Mouse (Mus musculus) bone marrow macrophage, adult 2 months (primary cell): Measurements from ENCODE around the gene Tbc1d14. TPM values are rescaled to one million over a fixed set of nuclear protein-coding genes. Genes with fewer than 3 reads are reported as not detected.

Experiments
- H3K27ac ChIP-seq: 2 replicates; pipeline ENCODE4 v1.5.1; 2012; ENCODE audit warnings: low read depth, low read length; ENCODE audit not compliant: insufficient read depth
- H3K4me1 ChIP-seq: 2 replicates; pipeline ENCODE4 v1.6.1; 2012; ENCODE audit warnings: low read length; ENCODE audit not compliant: control insufficient read depth, insufficient read depth
- H3K4me3 ChIP-seq: 2 replicates; pipeline ENCODE4 v1.5.1; 2012; ENCODE audit warnings: mild to moderate bottlenecking, low read length, moderate library complexity; ENCODE audit not compliant: insufficient read depth
- CTCF ChIP-seq: IDR thresholded peaks from 2 replicates; pipeline ENCODE4 v1.5.1; 2012; ENCODE audit warnings: low read depth, mild to moderate bottlenecking, low read length, moderate library complexity
- POLR2A ChIP-seq: IDR thresholded peaks from 2 replicates; pipeline ENCODE4 v1.6.1; 2012; ENCODE audit warnings: mild to moderate bottlenecking, low read depth, low read length, borderline replicate concordance
- polyA plus RNA-seq: library from polyadenylated mRNA; stranded (reverse); fragments of >200 nt; gene quantifications from 2 replicates; pipeline ENCODE4 v1.2.4, GENCODE M21; 2012; ENCODE audit not compliant: missing spikeins, insufficient read depth, insufficient read length

Tbc1d14 gene
- polyA plus RNA-seq, 1 experiment: 57.8 TPM

DNA sequence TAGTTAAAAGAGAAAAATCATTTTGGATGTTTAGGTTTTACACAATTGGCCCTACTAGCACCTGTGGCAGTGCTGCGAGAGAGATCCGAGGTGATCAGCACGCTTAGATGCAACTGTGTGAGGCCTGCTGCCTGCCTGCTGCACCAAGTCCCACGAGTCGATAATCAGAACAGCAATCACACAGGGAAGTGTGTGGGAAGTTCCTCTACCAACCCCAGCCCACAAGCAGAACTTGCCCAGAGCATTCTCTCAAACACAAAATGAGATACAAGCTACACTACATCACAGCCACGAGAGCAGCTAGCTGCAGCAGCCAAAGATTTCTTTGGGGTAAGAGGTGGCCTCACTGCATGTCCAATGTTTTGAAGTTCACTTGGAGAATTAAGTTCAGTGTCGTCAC lies 8.4 kb upstream of the Tbc1d14 start:
- TF ChIP-seq CTCF: no peak
- no peak for TF ChIP-seq POLR2A
- H3K4me1 ChIP-seq: peaks cover 13% of the 10 kb centered on the region
- H3K4me3 ChIP-seq: no peak overlapping the region
- peak overlapping the region; percentile 20; the same call in 1 of the 2 replicates for H3K27ac ChIP-seq

DNA sequence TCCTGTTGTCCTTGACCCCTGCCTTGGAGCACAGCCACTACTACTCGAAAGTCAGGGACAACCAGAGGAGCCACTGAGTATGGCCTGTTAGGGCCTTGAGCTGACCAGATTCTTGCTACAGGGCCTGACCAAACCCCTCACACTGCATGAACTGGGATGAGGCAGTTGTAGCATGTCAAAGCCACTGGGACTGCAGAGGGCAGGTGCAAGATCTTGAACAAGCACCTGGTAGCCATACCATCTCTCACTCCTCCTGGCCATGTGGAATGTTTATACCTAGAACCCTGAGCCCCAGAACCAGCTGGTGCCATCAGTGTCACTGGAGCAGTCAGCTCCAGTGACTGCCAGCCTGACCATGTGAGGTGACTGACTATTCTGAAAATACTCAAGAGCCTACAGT lies 5.8 kb upstream of the Tbc1d14 start:
- H3K4me1 ChIP-seq: peaks cover 28% of the 10 kb centered on the region
- no peak overlapping the region for H3K4me3 ChIP-seq
- H3K27ac ChIP-seq: no peak overlapping the region
- TF ChIP-seq POLR2A (no peak), CTCF (no peak)

DNA sequence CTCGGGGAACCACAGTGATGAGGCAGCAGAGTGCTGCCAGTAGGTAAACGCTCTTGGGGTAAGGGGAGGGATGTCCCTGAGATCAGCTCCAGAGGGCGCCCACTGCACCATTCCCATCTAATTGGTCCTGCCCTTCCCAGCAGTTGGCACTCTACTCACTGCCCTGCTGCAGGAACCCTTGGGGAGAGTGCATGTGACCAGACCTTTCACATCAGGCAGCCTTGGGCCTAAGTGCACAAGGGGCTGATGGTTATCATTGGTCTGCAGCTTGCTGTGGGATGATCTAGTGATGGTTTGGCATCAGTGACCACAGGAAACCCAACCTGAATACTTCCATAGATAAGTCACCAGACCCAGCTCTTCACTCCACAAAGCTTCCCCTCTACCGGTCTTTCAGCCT lies 4.6 kb upstream of the Tbc1d14 start:
- no peak for TF ChIP-seq CTCF
- no peak for TF ChIP-seq POLR2A
- H3K4me1 ChIP-seq: peaks cover 28% of the 10 kb centered on the region
- H3K27ac ChIP-seq: no peak overlapping the region
- no peak overlapping the region for H3K4me3 ChIP-seq

DNA sequence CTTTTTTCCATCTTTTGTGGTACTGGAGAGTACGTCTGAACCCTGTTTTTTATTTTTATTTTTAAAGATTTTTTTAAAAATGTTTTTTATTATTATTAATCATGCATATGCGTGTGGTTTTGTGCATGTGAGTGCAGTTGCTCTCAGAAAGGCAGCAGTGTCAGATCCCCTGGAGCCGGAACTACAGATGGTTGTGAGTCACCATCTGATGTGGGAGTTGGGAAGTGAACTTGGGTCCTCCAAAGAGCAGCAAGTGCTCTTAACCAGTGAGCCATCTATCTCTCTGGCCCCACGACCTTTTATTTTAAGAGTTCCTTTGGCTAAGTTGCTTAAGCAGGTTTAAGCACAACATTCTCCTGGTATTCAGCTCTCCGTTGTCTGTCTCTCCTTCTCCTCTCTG lies 3.1 kb upstream of the Tbc1d14 start:
- Histone ChIP-seq H3K27ac (peak overlapping the region; percentile 63), H3K4me1 (peaks cover 19% of the 10 kb centered on the region), H3K4me3 (no peak overlapping the region)
- TF ChIP-seq POLR2A (no peak), CTCF (no peak)

DNA sequence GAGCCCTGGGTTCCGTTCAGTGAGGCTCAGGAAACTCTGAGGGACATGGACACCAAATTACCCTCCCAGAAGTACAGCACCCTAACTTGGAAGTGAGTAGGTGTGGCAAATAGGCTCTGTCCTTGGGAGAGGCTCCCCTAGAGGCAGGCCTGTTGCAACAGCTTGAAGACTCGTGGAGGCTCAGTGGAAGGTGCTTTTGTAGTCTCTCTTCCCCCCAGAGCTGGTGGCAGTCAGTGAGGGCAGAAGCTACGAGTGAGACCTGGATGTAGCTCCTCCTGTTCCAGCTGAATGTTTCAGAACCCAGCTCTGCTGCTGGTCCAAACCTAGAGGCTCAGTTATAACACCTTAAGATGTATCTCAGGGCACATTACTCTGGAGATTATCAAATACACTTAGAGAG lies 2.0 kb upstream of the Tbc1d14 start:
- Histone ChIP-seq H3K27ac (peak overlapping the region; percentile 7; the same call in 1 of the 2 replicates), H3K4me3 (no peak overlapping the region), H3K4me1 (peaks cover 26% of the 10 kb centered on the region)
- no peak for TF ChIP-seq POLR2A
- TF ChIP-seq CTCF: 0 out of 2 replicates have a peak, but pooled peaks have one; percentile 8

DNA sequence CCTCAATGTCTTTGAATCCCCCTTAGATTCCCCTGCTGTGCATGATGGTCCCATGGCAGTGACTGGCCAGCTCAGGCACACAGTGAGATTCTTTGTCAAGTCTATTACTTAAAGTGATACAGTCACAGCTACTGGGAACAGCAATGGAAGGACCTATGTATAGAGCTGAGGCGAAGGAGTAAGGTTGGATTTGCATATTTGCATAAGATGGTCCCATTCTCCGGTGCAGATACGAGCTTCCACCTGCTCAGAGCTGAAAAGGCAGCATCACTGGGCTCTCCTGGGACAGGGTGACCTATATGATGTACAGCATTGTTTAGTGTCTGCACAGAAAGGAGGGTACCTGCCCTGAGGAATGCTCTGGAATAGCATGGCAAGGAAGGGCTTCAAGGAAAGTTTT lies 1.3 kb upstream of the Tbc1d14 start:
- Histone ChIP-seq H3K4me3 (no peak overlapping the region), H3K4me1 (peaks cover 26% of the 10 kb centered on the region), H3K27ac (no peak overlapping the region)
- TF ChIP-seq CTCF (no peak), POLR2A (no peak)

DNA sequence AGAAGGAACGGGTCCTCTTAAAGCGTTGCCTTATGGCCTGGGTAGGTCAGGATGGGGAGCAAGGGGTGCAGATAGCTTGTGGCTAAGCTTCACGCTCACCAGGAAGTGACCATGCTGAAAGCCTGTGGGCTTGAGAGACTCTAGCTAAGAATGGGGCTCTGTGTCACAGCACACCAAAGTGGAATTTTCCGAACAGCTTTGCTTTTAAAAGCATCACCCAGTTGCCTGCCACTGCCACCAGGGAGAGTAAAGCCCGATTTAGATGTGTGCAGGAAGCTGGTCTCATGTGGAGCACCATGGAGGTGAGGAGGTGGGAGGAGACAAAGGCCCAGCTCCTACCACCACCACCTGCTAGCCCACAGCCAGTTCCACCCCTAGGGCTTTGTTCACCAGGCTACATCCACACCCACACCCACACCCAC lies 2.6 kb downstream of the Tbc1d14 start:
- TF ChIP-seq POLR2A (no peak), CTCF (no peak)
- Histone ChIP-seq H3K27ac (no peak overlapping the region), H3K4me3 (no peak overlapping the region), H3K4me1 (peaks cover 15% of the 10 kb centered on the region)

DNA sequence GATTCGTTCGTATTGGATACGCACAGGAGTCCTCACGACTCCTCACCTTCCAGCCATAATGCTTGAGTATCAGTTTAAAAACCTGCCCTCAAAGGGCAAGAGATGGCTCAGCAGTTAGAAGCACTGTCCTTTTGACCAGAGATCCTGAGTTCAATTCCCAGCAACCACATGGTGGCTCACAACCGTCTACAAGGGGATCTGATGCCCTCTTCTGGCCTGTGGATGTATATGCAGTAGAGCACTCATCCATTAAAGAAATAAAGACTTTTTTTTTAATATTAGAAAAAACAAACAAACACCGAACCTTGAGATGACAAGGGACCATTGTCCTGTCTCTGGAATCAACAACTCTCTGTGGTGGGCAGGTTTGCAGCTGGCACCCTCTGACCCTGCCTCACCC lies 8.8 kb downstream of the Tbc1d14 start:
- Histone ChIP-seq H3K4me3 (no peak overlapping the region), H3K27ac (no peak overlapping the region), H3K4me1 (peaks cover 17% of the 10 kb centered on the region)
- TF ChIP-seq CTCF (no peak), POLR2A (no peak)

DNA sequence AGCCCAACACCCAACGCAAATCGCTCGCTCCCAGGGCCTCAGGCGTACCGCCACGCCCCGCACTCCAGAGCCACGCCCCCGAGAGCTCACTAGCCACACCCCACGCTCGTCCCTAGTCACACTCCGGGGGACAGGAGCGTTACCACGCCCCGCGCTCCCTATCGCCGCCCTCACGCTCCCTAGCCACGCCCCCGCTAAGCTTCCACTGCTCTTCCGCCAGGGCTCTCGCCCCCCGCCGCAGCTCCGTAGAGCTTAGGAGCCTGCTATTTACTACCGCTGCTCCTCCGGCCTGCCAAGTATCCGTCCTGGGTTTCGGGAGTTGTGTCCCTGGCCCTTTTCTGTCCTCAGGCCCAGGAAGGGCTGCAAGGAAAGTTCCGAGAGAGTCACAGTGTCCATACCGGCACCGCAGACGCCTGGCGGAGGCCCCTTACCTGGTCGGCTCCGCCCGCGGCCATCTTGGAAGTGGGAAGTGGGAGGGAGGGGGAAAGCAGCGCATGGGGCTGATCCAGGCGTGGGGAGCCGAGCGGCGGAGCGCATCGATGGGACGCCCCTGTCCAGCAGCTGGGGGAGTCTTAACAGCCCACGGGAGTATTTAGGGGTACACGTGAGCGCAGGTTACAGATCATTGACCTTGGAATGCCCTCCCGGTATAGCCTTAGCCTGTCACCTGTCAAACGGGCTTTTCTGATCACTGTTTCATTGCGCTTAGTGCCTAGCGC lies 11.0 kb downstream of the Tbc1d14 start:
- H3K4me3 ChIP-seq: peak overlapping the region; percentile 87
- TF ChIP-seq CTCF (no peak), POLR2A (peak; percentile 73)
- peaks cover 36% of the 10 kb centered on the region for H3K4me1 ChIP-seq
- H3K27ac ChIP-seq: peak overlapping the region; percentile 88

DNA sequence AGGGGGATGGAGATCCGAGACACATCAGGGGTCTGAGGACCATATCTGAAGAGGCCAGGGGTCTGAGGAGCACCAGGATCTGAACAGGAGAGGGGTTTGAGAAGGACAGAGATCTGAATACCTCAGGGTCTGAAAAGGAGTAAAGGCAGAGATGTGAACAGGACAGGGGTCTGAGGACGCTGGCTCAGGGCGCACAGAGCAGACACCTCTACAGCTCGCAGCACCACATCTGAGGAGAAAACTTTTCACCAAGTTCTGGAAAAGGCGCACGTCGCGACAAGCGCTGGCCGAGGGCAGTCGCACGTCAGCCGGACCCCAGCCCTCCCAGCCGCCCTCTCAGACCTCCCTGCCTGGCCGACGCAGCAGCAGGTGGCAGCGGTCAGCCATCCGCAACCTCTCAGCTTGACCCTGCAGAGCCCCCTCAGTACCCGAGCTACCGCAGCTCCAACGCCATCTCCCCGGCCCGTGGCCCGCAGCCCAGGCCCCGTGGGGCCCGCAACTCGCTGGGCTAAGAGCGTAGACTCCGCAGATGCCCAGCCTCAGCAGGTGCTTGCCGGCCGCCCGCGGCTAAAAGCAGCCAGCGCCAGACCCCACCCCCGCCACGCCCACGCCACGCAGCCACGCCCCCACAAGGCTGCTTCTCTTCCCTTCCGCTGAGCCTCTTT lies 11.7 kb downstream of the Tbc1d14 start:
- TF ChIP-seq POLR2A: peak; percentile 78; the same call in 1 of the 2 replicates
- TF ChIP-seq CTCF: no peak
- Histone ChIP-seq H3K4me3 (peak overlapping the region; percentile 79), H3K27ac (peak overlapping the region; percentile 26; the same call in 1 of the 2 replicates), H3K4me1 (peaks cover 43% of the 10 kb centered on the region)

DNA sequence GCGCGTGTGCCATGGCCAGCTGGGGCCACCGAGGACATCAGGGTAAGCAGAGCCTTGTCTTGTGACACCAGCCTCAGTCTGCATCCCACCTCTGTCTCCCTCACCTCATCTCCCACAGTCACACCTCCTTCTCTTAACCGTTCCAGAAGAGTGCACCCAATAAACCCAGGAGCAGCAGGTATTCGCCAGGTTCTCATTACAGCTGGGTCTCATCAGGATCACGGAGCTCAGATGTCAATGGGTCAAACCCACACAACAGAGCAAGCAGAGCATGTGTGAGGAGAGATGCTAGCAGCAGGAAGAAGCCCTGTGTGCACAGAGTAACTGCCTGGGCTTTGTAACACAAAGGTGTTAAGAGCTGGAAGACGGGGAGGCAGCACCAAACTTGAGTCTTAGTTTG lies 13.1 kb downstream of the Tbc1d14 start:
- TF ChIP-seq CTCF: no peak
- TF ChIP-seq POLR2A: no peak
- H3K4me3 ChIP-seq: 0 out of 2 replicates have a peak overlapping the region, but pooled peaks have one; percentile 79
- H3K27ac ChIP-seq: no peak overlapping the region
- peaks cover 54% of the 10 kb centered on the region for H3K4me1 ChIP-seq
